In the genomic region with DNA sequence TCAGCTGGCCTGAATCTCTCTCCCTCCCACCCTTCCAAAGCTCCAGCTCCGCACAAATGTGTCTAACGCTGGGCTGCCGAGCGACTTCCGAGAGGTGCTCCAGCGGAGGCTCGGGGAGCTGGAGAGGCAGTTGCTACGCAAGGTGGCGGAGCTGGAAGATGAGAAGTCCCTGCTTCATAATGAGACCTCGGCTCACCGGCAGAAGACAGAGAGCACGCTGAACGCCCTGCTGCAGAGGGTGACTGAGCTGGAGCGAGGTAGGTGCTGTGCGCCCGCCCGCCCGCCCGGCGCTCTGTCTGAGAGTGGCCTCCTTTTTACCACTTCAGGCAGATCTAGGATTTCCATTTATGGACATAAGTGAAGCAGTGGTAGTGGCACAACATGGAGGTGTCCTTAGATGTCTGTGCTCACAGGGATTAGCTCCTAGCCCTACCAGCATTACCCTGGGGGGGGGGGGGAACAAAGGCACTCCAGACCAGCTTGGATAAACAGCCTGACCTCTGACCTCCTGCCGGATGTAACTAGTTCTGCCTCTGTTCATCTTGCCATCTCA, we compare ENCODE assay signal across 8 mouse cellular contexts. TPM values are rescaled to one million over a fixed set of nuclear protein-coding genes. Genes with fewer than 3 reads are reported as not detected.
DNase-seq lines count a peak whose midpoint lies in the region; ATAC-seq and TF ChIP-seq lines count a peak whose summit lies in the region.

No protein-coding gene starts in this region.

- H3K9me3 ChIP-seq in heart, embryonic 11.5 days (replicated peaks; ENCODE audit: control insufficient read depth, low read length) = no peaks in the 10 kb centered on the region
- no peaks in the 10 kb centered on the region for H3K9me3 ChIP-seq in ES-E14 (ENCODE audit: control insufficient read depth, insufficient read depth, low read depth, low read length)
- H3K9me3 ChIP-seq in forebrain, embryonic 13.5 days (replicated peaks) = no peaks in the 10 kb centered on the region
- H3K9me3 ChIP-seq in midbrain, embryonic 10.5 days (replicated peaks) = no peaks in the 10 kb centered on the region
- no peaks in the 10 kb centered on the region for H3K9me3 ChIP-seq in stomach, postnatal 0 days (ENCODE audit: control insufficient read depth, low read length)

- no peak for TF ChIP-seq EP300 in stomach, postnatal 0 days (optimal IDR thresholded peaks at IDR 0.05)

- H3K4me2 ChIP-seq in heart, embryonic 11.5 days = peak overlapping the region; percentile 65
- H3K4me2 ChIP-seq in forebrain, embryonic 13.5 days = peak overlapping the region; percentile 59
- peak overlapping the region; percentile 49 for H3K4me2 ChIP-seq in stomach, postnatal 0 days (replicated peaks; ENCODE audit: low read depth)

- H3K27ac ChIP-seq in heart, embryonic 11.5 days (ENCODE audit: low read depth, low read length) = no peak overlapping the region
- no peak overlapping the region for H3K27ac ChIP-seq in ES-E14 (ENCODE audit: insufficient read depth, low read depth, low read length, poor library complexity, severe bottlenecking)
- no peak overlapping the region for H3K27ac ChIP-seq in forebrain, embryonic 13.5 days
- peak overlapping the region; percentile 67 for H3K27ac ChIP-seq in midbrain, embryonic 10.5 days (replicated peaks)
- H3K27ac ChIP-seq in stomach, postnatal 0 days (replicated peaks) = no peak overlapping the region; the same call in 1 of the 2 replicates
- no peak overlapping the region for H3K27ac ChIP-seq in thymus, adult 2 months (ENCODE audit: control insufficient read depth, insufficient read depth, low read length)

- H3K4me3 ChIP-seq in heart, embryonic 11.5 days (ENCODE audit: low read depth, low read length) = peak overlapping the region; percentile 35
- peak overlapping the region; percentile 53 to 60 for H3K4me3 ChIP-seq in ES-E14 (ENCODE audit: insufficient read depth in 1 of 2, low read depth in 1 of 2, low read length in 2 of 2, poor library complexity in 1 of 2, severe bottlenecking in 1 of 2)
- H3K4me3 ChIP-seq in forebrain, embryonic 13.5 days = peak overlapping the region; percentile 44
- H3K4me3 ChIP-seq in midbrain, embryonic 10.5 days = peak overlapping the region; percentile 54
- peak overlapping the region; percentile 19 for H3K4me3 ChIP-seq in stomach, postnatal 0 days (ENCODE audit: low read depth, low read length)
- H3K4me3 ChIP-seq in thymus, adult 2 months (ENCODE audit: control insufficient read depth, insufficient read depth, low read length) = no peak overlapping the region

- no peak for TF ChIP-seq CTCF in stomach, postnatal 0 days (IDR thresholded peaks at IDR 0.05; ENCODE audit: low read depth)
- TF ChIP-seq CTCF in thymus, adult 2 months (IDR thresholded peaks at IDR 0.05; ENCODE audit: borderline replicate concordance, control insufficient read depth, extremely low read depth, insufficient read depth, low read length, poor library complexity) = no peak

- in situ Hi-C loops in ES-E14 (cut with MboI; ENCODE audit: low sequenced_read_pairs in 2 of 2, unreplicated experiment in 2 of 2) = no loop called here

- peaks cover 55% of the 10 kb centered on the region for H3K27me3 ChIP-seq in heart, embryonic 11.5 days (ENCODE audit: control insufficient read depth, insufficient read depth, low read length)
- peaks cover 54% of the 10 kb centered on the region for H3K27me3 ChIP-seq in forebrain, embryonic 13.5 days
- H3K27me3 ChIP-seq in midbrain, embryonic 10.5 days (ENCODE audit: low read depth, poor library complexity, severe bottlenecking) = peaks cover 91% of the 10 kb centered on the region
- peaks cover 6% of the 10 kb centered on the region; the same call in 1 of the 2 replicates for H3K27me3 ChIP-seq in stomach, postnatal 0 days (ENCODE audit: control insufficient read depth, insufficient read depth, low read length)
- H3K27me3 ChIP-seq in thymus, adult 2 months (ENCODE audit: control insufficient read depth, insufficient read depth, low read length) = peaks cover 7% of the 10 kb centered on the region

- no peak for TF ChIP-seq POLR2A in thymus, adult 2 months (IDR thresholded peaks at IDR 0.05; ENCODE audit: control insufficient read depth, extremely low read depth, insufficient read depth, low read length, poor library complexity)

- no peak overlapping the region for H3K9ac ChIP-seq in heart, embryonic 11.5 days (ENCODE audit: low read depth, low read length)
- H3K9ac ChIP-seq in ES-E14 (ENCODE audit: insufficient read depth, low read depth, low read length, poor library complexity, severe bottlenecking) = peak overlapping the region; percentile 46
- H3K9ac ChIP-seq in forebrain, embryonic 13.5 days = peak overlapping the region; percentile 59
- H3K9ac ChIP-seq in stomach, postnatal 0 days (ENCODE audit: low read length) = 0 out of 2 replicates have a peak overlapping the region, but pooled peaks have one; percentile 43

- H3K4me1 ChIP-seq in heart, embryonic 11.5 days (ENCODE audit: control insufficient read depth, insufficient read depth, low read length) = peaks cover 5% of the 10 kb centered on the region; the same call in 1 of the 2 replicates
- H3K4me1 ChIP-seq in ES-E14 (ENCODE audit: control insufficient read depth in 2 of 2, insufficient read depth in 2 of 2, low read length in 2 of 2, poor library complexity in 1 of 2) = peaks cover 2 to 7% of the 10 kb centered on the region in 2 experiments; a peak in 2 of 4 replicates
- H3K4me1 ChIP-seq in forebrain, embryonic 13.5 days = peaks cover 58% of the 10 kb centered on the region
- H3K4me1 ChIP-seq in midbrain, embryonic 10.5 days = peaks cover 38% of the 10 kb centered on the region
- no peaks in the 10 kb centered on the region for H3K4me1 ChIP-seq in stomach, postnatal 0 days (replicated peaks; ENCODE audit: control insufficient read depth, insufficient read depth)
- no peaks in the 10 kb centered on the region for H3K4me1 ChIP-seq in thymus, adult 2 months (replicated peaks; ENCODE audit: control insufficient read depth, insufficient read depth, low read length)

- no peak for ATAC-seq in heart, embryonic 11.5 days (replicated peaks; ENCODE audit: insufficient number of reproducible peaks, low FRiP score, low TSS enrichment)
- no peak for ATAC-seq in forebrain, embryonic 13.5 days
- ATAC-seq in stomach, postnatal 0 days (ENCODE audit: low FRiP score, low TSS enrichment) = no peak; the same call in 1 of the 2 replicates

- intact Hi-C loops in heart, postnatal 14 days (cut with DNase I) = no loop called here

- 7% methylated on average over 21 of the region's 21 CpGs for WGBS in heart, embryonic 11.5 days (ENCODE audit: insufficient replicate concordance)
- WGBS in forebrain, embryonic 13.5 days = 2% methylated on average over 21 of the region's 21 CpGs
- under 1% methylated on average over 21 of the region's 21 CpGs for WGBS in midbrain, embryonic 10.5 days
- 5% methylated on average over 21 of the region's 21 CpGs for WGBS in stomach, postnatal 0 days
- 31% methylated on average over 21 of the region's 21 CpGs for WGBS in thymus, adult 2 months

- no peaks in the 10 kb centered on the region for H3K36me3 ChIP-seq in heart, embryonic 11.5 days (ENCODE audit: control insufficient read depth, insufficient read depth, low read length)
- H3K36me3 ChIP-seq in ES-E14 (ENCODE audit: control insufficient read depth, insufficient read depth, low read length, poor library complexity, severe bottlenecking) = peaks cover 7% of the 10 kb centered on the region; the same call in 1 of the 2 replicates
- H3K36me3 ChIP-seq in forebrain, embryonic 13.5 days (ENCODE audit: poor library complexity, severe bottlenecking) = no peaks in the 10 kb centered on the region
- no peaks in the 10 kb centered on the region for H3K36me3 ChIP-seq in midbrain, embryonic 10.5 days
- no peaks in the 10 kb centered on the region for H3K36me3 ChIP-seq in stomach, postnatal 0 days (ENCODE audit: control insufficient read depth, insufficient read depth, low read length)
- H3K36me3 ChIP-seq in thymus, adult 2 months (ENCODE audit: control insufficient read depth, insufficient read depth, low read length) = no peaks in the 10 kb centered on the region

- no peak for DNase-seq in heart, postnatal 14 days
- DNase-seq in ES-E14 (ENCODE audit: low read depth, low spot score) (peak; percentile 33), adipocyte (ENCODE audit: low spot score) (no peak)
- peak; percentile 64 for DNase-seq in midbrain, embryonic 10.5 days (ENCODE audit: low spot score)
- DNase-seq in stomach, postnatal 0 days (ENCODE audit: low spot score) = no peak
- DNase-seq in thymus, adult 2 months = no peak

TF ChIP-seq in ES-E14, 5 proteins besides CTCF, POLR2A, EP300 and RAD21:
- TF ChIP-seq CHD2 (IDR thresholded peaks at IDR 0.05; ENCODE audit: low read depth, low read length) = no peak
- TF ChIP-seq MAFK (IDR thresholded peaks at IDR 0.05; ENCODE audit: insufficient read depth, low read depth, low read length) = no peak
- no peak for TF ChIP-seq ZNF384 (IDR thresholded peaks at IDR 0.05; ENCODE audit: low read depth, low read length)
- TF ChIP-seq HCFC1 (IDR thresholded peaks at IDR 0.05; ENCODE audit: borderline replicate concordance, insufficient read depth, low read length) = no peak
- no peak for TF ChIP-seq ZC3H11A (IDR thresholded peaks at IDR 0.05; ENCODE audit: borderline replicate concordance, low read depth, low read length)

RNA-seq across cellular contexts. Expression of a gene that starts 2.5 kb away (rescaled TPM):
- 0.29 and 0.49 TPM in 2 replicates for polyA plus RNA-seq in heart, embryonic 11.5 days (2014; fragmentation: Nextera tagmentation; extraction: Ambion mirVana)
- total RNA-seq in heart, postnatal 14 days (2021) = under 1 TPM; 0.07 to 0.10 TPM
- 58.9 and 80.8 TPM in 2 replicates for total RNA-seq in ES-E14 (2012; rRNA removed)
- polyA plus RNA-seq in forebrain, embryonic 13.5 days (2015; fragmentation: Nextera tagmentation; extraction: Ambion mirVana) = 2.2 and 2.3 TPM in 2 replicates
- polyA plus RNA-seq in midbrain, embryonic 10.5 days (2016; fragmentation: Nextera tagmentation; extraction: Ambion mirVana) = 1.2 and 1.5 TPM in 2 replicates
- polyA plus RNA-seq in stomach, postnatal 0 days (2015; fragmentation: Nextera tagmentation; extraction: Ambion mirVana) = 4.6 and 5.1 TPM in 2 replicates
- polyA plus RNA-seq in thymus, adult 2 months (2012; rRNA removed) = 5.0 and 5.3 TPM in 2 replicates

Comparison
In these comparisons a context has a peak if more than half of its experiments do, and no peak if none do; other contexts are left out.
1. DNase-seq: peak in ES-E14 (single experiment) and midbrain, embryonic 10.5 days (single experiment); none in heart, postnatal 14 days (0 of 2), stomach, postnatal 0 days (single experiment), adipocyte (single experiment) and thymus, adult 2 months (single experiment).
2. Peak in every context shown above with its lines, with median percentiles within 50 percentile points of each other: H3K4me2 ChIP-seq.